Mouse (Mus musculus): ENCODE results near the gene Bola1. TPM values are rescaled to one million over a fixed set of nuclear protein-coding genes. Genes with fewer than 3 reads are reported as not detected.
"Not testable (repeated sequence)": the region's sequence is repeated elsewhere in the genome, so short reads cannot be mapped to it uniquely, and the experiment has no call there.

Bola1 gene
- total RNA-seq, 4 experiments from 2014 or later = 13.1 to 20.2 (median 15.3) TPM

DNA sequence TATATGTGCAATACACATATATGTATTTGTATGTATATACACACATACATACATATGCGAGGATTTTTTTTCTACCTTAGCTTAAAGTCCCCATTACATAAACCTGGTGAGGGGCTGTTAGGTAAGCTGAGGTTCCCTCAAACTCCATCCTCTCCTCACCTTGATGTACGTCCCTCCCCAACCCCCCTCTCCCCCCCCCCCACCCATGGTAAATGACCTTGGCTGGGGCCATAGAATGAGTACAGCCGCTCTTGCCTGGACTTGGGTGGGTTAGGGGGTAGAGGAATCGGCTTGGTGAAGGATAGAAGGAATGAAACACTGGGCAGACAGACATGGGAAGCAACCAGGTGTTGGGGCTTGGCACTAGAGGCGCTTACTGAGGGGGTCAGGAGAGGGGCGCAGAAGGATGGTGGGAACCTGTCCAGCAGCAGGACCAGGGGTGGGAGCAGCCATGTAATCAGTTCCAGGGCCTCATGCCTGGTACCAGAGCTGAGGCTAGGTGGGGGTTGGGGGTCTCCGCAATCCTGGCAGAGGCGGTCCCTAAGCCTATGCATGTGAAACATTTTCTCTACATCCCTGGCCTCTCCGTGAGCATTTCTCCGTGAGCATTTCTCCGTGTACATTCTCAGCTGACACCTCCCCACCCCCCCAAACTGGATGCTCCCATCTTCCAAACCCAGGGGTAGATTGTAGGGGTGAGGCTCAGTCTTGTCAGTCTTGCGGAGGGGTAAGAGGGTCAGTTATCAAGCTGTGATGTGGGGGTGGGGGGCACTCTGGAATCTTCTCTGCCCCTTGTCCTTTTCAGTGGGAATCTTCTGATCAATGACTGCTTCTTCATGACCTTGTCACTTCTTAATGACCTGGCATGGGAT, 37.8 kb downstream of the Bola1 start:
- DNase-seq (ENCODE audit: low spot score in 2 of 2) = no peak

GRCm38 (mm10) chr3:96180727-96181477, 38.6 kb downstream of the Bola1 start, which contains the start of gene Sv2a:
TSS of gene Sv2a (plus strand) at chr3:96181151.
- DNase-seq (ENCODE audit: low spot score in 2 of 2) = peak in 1 of 2 experiments; percentile 63

- DNase-seq (ENCODE audit: low spot score in 2 of 2) = no peak
Measured at GRCm38 (mm10) chr3:96179531-96179930, 40.0 kb downstream of the Bola1 start.

GRCm38 (mm10) chr3:96178902-96179301, 40.6 kb downstream of the Bola1 start:
- no peak for DNase-seq (ENCODE audit: low spot score in 2 of 2)

GRCm38 (mm10) chr3:96178427-96178826, 41.1 kb downstream of the Bola1 start:
- no peak for DNase-seq (ENCODE audit: low spot score in 2 of 2)

GRCm38 (mm10) chr3:96175251-96175650, 44.3 kb downstream of the Bola1 start:
- no peak for DNase-seq (ENCODE audit: low spot score in 2 of 2)

GRCm38 (mm10) chr3:96174042-96174441, 45.5 kb downstream of the Bola1 start:
- not testable (repeated sequence) for DNase-seq (ENCODE audit: low spot score in 2 of 2)

GRCm38 (mm10) chr3:96173185-96173584, 46.3 kb downstream of the Bola1 start:
- no peak for DNase-seq (ENCODE audit: low spot score in 2 of 2)

DNA sequence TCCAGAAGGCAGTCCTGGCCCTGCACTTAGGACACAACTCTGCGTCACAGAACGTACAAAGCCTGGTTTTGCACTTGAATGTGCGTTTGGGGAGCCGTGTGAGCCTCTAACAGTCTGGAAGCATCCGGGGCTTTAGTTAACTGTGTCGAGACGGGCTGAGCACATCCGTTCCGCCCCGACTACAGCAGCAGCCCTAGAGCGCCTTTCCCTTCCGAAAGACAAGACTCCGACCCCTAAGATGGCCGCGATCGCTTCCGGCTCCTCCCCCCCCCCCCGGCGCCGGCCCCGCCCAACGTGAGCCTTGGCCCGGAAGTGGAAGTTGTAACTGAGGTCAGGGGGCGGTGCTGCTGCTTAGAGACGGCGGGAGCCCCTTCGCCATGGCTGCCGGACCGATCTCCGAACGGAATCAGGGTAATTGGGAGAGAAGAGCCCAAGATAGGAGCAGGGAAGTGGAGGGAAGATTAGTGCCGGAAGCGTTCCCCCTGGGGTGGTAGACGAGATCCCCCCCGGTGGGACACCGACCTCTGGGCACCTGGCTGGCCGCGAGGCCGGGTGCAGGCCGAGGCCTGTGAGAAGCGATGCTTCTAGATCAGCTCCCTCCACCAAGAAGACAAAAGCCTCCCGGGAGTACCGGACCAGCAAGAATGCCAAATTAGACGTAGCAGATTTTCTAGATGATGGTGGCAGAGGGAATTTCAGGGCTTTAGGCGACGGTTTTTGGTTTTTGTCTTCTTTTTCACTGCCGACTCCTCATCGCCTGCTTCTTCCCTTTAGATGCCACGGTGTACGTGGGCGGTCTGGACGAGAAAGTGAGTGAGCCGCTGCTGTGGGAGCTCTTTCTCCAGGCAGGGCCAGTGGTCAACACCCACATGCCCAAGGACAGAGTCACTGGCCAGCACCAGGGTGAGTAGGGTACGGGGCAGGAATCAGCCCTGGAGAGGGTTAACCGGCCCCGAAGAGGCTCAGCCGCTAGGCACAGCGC, 47.0 kb downstream of the Bola1 start, which contains the start of gene Sf3b4:
Sf3b4 (plus strand) TSS at position 136 of the 982 bp plus-strand sequence.
- DNase-seq (ENCODE audit: low spot score in 2 of 2) = peak; percentile 84

DNA sequence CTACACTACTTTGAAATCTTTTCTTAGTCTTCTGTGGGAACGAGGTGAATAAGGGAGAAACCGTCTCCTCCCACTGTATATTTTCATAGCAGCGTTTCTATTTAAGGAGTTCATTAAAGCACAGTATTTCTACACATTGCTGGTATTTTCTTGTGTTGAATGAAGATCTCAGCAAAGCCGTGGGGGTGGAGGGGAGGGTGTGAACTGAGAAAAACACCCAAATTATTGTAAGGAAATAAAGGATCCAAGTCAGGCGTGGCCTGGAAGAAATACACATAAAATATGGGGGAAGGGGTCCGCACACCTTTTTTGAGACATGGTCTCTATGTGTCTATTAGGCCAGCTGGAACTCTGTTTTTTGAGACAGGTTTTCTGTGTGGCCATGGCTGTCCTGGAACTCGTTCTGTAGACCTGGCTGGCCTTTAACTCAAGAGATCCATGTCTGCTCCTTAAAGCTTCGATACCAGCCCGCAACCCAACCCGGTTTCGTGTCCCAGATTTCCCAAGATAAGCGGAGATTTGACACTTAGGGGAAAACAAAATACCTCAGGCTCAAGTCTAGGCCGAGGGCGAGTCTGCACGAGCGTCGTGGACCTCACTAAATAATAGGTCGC, 47.8 kb downstream of the Bola1 start:
- no peak for DNase-seq (ENCODE audit: low spot score in 2 of 2)

DNA sequence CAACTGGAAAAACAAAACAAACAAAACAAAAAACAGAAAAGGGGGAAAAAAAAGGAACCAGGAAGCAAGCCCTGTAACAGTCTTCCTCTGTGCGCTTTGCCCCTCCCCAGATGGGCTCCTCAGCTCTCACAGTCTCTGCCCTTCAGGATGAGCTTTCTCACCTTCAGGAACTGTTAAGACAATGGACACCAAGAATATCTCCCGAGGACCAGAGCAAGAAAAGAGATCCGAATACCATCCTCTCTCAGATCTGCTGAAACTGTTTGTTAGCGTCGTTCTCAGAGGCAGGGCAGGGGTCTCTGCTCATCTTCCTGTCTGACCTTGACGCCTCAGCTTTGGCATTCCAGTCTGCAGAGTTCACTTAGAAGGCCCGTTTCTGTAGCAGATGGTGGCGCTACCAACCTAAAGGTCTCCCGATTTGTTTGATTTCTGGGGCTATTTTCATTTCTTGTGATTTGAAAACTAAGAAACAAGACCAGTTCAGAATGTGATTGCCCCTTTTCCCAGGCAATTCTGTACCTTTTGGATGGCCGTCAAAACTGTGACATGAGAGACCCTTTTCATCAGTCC, 48.4 kb downstream of the Bola1 start:
- no peak for DNase-seq (ENCODE audit: low spot score in 2 of 2)

DNA sequence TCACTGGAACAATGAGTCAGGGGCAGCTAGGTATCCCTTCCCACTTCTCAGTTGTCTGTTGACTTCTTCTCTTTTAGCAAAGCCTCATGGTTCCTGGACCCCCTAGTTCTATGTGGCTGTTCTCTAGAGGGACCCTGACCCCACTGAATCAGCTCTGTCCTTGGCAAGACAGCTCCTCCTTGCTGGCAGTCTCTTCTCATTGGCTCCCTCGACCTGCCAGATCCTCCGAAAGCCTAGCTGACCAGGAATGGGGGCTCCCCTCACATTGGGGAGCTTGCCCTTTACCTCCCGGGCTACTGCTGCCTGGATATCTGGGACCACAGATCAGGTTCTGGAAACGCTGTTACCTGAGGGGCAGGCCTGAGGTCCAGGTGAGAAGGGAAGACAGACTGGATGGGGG, 49.2 kb downstream of the Bola1 start:
- DNase-seq (ENCODE audit: low spot score in 2 of 2) = no peak

DNA sequence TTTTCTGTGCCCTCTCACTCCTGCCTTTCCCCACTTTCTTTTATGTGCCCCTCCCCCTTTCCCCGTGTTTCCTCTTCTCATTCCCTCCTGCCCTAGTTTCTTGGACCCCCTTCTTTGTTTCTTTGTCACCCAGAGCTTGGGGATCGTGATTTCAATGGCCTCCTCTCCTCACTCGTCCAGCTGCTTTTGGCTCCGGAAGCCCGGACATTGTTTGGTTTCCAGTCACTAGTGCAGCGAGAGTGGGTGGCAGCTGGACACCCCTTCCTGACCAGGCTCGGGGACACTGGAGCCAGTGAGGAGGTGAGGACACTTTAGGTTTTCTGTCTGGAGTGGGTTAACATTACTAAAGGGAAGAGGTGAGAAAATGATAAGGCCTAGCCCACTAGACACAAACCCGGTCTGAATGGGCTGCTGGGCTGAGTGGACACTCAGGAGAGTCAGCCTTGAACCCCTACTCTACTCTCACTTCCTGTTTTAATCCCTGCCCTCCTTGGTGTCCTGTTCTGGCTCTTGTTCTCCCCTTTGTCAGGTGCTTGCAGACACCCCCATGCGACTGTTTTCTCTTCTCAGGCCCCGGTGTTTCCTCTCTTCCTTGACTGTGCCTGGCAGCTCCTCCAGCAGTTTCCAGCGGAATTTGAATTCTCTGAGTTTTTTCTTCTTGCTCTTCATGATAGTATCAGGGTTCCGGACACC, 50.9 kb downstream of the Bola1 start:
- no peak for DNase-seq (ENCODE audit: low spot score in 2 of 2)

- no peak for DNase-seq (ENCODE audit: low spot score in 2 of 2)
Measured at GRCm38 (mm10) chr3:96163040-96163439, 56.5 kb downstream of the Bola1 start.

GRCm38 (mm10) chr3:96161869-96162840, 57.4 kb downstream of the Bola1 start, which contains the start of gene Mtmr11:
TSS of gene Mtmr11 (plus strand) at chr3:96162004.
- no peak for DNase-seq (ENCODE audit: low spot score in 2 of 2)

DNA sequence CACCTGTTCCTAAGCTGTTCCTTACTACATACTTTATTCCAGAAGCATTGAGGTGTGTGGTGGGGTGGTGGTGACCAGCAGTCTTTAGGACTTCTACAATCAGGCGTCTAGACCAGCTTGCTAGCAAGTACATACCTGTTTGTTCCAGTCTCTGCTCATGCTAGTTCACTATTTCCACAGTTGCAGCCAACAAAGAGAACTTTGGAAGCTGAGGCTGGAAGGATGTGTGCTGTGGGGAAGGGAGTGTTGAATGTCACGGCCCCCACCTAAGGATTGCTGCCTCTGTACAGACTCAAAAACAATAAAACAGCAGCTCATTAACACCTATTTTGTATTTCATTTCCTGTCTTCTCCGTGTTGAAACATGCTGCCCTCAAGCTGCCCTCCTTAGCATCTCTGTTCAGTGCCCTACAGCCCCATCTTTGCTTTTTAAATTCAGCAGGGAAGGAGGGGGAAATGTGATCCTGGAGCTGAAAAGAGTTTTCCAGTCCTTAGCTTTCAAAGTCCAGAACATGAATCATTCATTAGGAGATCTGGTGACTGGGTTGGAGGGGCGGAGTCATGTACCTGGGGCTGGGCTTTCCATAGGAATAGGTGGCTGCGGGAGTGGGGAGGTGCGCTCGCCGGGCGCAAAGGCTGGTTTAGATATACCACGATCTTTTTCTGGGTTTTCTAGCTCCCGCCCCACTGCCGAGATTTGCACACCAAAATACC, 58.5 kb downstream of the Bola1 start:
- no peak for DNase-seq (ENCODE audit: low spot score in 2 of 2)

GRCm38 (mm10) chr3:96160222-96160802, 59.2 kb downstream of the Bola1 start:
- no peak for DNase-seq (ENCODE audit: low spot score in 2 of 2)
